Mouse (Mus musculus): ENCODE results near the gene Zfp866.
A peak's percentile ranks its signal among the peaks of the same experiment; 100 is the strongest.

Zfp866 gene

DNA sequence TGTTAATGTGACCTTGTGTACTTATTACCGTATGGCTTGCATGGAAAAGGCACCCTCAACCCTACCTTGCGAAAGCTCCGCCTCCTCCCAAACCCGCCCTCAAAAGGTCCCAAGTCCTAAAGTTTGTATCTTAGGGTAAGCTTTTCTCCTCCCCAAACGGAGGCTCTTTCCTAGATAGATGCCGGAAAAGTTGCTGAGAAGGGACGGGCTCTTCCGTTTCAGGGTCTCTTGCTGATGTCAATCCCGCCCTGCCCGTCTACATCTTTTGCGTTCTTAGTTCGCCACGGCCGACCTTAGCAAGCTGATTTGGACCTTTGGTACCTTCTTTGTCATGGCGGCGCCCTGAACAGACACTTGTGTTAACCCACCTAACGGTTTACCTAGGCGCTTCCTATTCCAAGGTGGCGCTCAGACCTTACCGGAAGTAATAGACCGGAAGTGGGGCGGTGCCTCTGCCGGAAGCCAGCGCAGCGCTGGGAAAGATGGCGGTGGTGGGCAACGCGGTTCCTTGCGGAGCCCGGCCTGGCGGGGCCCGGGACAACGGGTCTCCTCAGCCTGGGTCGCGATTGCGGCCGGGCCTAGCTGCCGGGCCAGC, at the start of gene Zfp866, which contains the start of gene Atp13a1:
Gene Zfp866, minus strand, starts transcription at position 406 of the 595 bp plus-strand sequence.
Gene Atp13a1, plus strand, starts transcription at position 391 of the 595 bp plus-strand sequence.
- peak; percentile 92 to 93 for DNase-seq

DNA sequence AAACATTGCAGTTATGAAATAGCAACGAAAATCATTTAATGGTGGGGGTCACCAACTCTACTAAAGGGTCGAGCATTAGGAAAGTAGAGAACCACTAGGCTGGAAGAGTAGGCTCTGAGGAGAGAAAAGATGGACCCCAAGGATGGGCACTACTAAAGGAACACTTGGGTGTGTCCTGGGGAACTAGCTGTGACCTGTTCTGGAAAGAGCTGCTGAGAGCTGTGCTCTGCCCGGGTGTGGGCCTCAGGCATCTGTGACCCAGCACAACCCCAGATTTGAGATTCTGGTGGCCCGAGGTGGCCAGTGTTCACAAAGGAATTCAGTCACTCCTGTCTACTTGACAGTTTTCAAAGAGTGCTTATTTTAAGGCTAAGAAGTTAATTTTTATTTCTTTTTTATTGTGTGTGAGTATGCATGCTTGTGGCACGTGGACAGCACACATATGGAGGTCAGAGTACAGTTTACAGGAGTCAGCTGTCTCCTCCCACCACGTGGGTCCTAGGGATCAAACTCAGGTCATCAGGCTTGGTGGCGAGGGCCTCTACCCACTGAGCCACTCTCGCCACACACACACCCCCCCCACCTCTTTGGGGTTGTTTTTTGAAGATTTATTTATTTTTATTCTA, 46.2 kb upstream of the Zfp866 start:
- peak; percentile 67 to 84 for DNase-seq

DNA sequence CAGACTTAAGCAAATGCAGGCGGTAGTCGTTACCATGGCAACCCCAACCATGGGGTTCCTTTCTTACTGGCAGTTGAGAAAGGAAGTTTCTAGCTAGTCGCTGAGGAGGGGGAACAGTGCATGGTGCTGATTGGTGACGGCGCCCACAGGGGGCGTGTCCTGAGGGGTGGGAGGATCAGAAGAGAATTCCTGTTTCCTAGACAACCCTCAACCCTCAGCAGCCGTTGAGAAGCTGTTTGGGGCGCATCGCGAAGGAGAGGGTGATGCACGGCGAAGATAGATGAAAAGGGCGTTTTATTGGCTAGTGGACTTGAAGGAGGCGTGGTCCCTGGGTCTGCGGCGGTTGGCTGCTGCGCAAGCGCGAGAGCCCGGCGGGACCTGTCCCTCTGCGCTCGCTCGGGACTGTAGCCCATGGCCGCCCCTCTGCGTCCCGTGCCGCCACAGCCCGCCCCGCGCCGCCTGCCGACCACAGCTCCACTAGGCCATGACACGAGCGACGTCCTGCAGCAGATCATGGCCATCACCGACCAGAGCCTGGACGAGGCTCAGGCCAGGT, 41.4 kb upstream of the Zfp866 start, which contains the start of gene Pbx4:
Gene Pbx4, plus strand, starts transcription at position 194 of the 556 bp plus-strand sequence.
- peak; percentile 78 to 89 for DNase-seq

DNA sequence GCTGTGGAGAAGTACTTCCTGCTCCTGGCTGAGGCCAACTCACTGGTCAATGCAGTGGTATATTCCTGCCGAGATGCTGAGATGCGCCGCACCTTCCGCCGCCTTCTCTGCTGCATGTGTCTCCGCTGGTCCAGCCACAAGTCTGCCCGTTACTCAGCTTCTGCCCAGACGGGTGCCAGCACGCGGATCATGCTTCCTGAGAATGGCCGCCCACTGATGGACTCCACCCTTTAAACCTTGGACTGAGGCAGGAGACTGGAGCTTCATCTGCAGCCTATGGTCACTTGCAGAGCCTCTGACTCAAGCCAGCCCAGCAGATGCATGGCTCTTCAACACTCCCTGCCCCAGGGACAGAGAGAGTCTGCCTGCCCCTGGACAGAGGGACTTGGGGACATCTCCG, 35.4 kb upstream of the Zfp866 start:
- DNase-seq: peak; percentile 45 to 75

GRCm38 (mm10) chr8:69822386-69823191, 31.6 kb upstream of the Zfp866 start, which contains the start of gene Lpar2:
Lpar2 (plus strand) TSS chr8:69822429.
- DNase-seq: peak; percentile 85 to 93

GRCm38 (mm10) chr8:69821971-69822385, 31.0 kb upstream of the Zfp866 start:
- DNase-seq: peak; percentile 66 to 87

GRCm38 (mm10) chr8:69820466-69820865, 29.5 kb upstream of the Zfp866 start:
- DNase-seq: peak; percentile 73 to 91

GRCm38 (mm10) chr8:69815396-69815795, 24.4 kb upstream of the Zfp866 start:
- peak; percentile 58 to 71 for DNase-seq

- DNase-seq: no peak
Observed at GRCm38 (mm10) chr8:69814881-69815280, 23.9 kb upstream of the Zfp866 start.

GRCm38 (mm10) chr8:69809820-69810219, 18.8 kb upstream of the Zfp866 start:
- DNase-seq: no peak

DNA sequence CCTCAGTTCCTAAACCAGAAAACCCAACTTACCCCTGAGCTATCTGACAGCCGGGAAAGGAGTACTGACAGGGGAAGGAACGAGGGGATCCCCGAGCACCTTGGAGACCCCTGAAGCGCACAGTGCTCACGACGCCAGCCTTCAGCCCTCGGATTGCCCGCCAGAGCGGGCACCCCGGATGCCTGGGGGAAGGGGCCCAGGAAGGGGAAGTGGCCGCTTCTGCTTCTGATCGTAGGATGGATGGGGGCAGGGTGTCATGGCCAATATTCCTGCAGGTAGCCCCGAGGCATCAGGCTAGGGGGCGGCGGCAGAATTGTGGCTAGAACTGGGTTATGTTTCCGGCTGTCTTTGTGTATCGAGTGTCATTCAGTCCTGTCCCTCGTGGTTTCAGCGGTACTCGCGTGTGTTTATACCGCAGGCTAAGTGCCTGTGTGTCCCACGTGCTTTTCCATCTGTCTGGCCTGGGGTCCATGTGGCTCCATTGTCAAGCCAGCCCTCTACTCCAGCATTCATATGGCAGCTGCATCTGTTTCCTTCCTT, 18.0 kb upstream of the Zfp866 start:
- DNase-seq: peak in 1 of 2 experiments; percentile 51

DNA sequence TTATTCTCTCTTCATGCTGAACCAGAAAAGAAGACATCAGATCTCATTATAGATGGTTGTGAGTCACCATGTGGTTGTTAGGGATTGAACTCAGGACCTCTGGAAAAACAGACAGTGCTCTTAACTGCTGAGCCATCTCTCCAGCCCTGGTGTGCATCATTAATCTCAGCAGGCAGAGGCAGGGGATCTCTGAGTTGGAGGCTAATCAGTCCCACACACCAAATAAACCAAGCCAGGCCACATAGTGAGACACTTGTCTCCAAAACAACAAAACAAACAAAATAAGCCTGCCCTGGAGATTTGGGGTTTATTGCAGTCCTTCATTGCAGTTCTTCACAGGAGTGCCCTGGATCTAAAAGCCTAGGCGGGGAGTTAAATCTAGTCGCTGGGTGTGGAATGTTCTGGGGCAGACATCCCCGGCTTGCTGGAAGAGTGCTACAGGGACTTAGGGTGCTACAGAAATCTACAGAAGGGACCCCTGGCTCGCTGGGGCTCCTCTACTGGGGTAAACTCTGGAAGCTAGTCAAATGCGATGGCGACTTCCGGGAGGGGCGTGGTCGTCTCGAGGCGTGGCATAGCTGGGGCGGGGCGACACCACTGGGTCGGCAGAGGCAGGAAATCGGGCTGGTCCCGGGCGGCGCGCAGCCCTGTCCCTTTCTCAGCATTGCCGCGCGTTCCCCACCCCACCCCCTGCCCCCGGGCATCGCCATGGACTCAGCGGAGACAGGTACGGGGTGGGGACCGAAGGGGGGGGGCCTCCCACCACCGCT, 17.3 kb upstream of the Zfp866 start, which contains the start of gene Gmip:
Gene Gmip, plus strand, starts transcription at position 586 of the 770 bp plus-strand sequence.
- DNase-seq: peak; percentile 89

DNA sequence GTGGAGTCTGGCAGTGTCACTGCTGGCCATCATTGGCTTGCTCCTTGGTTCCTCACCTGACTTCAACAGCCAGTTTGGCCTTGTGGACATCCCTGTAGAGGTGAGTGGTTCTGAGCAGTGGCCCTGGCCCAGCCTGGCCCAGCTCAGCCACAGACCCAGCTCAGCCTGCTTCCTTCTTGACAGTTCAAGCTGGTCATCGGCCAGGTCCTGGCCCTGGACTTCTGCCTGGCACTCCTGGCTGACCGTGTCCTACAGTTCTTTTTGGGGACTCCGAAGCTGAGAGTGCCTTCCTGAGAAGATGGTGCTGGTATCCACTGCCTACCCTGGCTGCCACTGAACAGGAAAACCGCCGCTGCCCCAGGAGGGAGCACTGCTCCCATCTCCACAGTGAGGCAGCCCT, 16.3 kb upstream of the Zfp866 start:
- peak in 1 of 2 experiments; percentile 34 for DNase-seq

GRCm38 (mm10) chr8:69805491-69805890, 14.5 kb upstream of the Zfp866 start:
- DNase-seq: peak in 1 of 2 experiments; percentile 26

DNA sequence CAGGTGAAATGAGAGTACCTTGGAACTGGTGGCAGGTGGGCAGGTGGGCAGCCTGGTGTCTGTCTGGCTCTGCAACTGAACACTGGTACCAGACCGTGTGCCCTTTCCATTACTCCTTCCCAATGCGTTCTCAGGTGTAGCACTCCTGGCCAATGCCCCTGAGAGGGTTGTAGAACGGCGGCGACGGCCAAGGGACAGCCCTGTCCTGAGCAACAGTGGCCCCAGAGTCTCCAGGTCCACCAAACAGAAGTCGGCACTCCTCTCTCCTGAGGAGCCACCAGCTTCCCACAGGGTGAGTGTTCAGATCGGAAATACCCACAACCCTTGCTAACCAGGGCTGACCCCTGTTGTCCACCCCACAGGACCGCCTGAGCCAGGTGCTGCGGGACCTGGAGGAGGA, 14.1 kb upstream of the Zfp866 start:
- DNase-seq: peak in 1 of 2 experiments; percentile 19

DNA sequence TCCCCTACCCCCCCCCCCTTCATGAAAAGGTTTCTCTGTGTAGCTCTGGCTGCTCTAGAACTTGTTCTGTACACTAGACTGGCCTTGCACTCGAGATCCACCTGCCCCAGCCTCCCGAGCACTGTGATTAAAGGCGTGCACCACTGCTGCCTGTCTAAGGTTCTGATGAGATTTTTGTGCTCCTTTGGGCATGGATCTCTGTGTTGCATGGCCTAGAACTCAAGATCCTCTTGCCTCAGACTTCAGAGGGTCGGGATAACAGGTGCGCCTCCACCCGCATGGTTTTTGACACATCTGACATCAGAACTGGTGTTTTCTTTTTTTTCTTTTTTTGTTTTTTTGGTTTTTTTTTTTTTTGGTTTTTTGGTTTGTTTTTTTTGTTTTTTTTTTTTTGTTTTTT, 13.6 kb upstream of the Zfp866 start:
- peak in 1 of 2 experiments; percentile 16 for DNase-seq

GRCm38 (mm10) chr8:69803366-69803765, 12.4 kb upstream of the Zfp866 start:
- DNase-seq: peak in 1 of 2 experiments; percentile 35

DNA sequence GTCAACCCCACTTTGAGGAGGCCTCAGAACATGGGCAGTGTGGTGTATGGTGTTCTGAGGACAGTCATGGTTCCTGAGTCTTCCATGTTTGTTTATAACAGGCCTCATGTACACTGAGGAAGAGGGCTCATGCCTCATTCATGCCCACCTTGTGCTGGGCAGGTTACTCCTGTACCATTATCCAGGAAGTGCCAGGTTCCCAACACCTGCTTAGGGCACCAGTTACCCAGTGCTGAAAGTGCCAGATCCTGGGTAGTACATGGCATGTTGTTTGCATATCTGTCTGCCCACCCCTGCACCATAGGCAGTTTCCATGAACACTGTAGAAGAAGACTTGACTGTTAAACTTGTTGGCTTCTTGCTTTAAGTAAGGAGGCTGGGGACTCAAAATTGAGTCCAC, 11.2 kb upstream of the Zfp866 start:
- no peak for DNase-seq

- no peak for DNase-seq
Observed at GRCm38 (mm10) chr8:69801796-69802195, 10.8 kb upstream of the Zfp866 start.

GRCm38 (mm10) chr8:69799946-69800345, 9.0 kb upstream of the Zfp866 start:
- DNase-seq: no peak

GRCm38 (mm10) chr8:69799261-69799660, 8.3 kb upstream of the Zfp866 start:
- peak in 1 of 2 experiments; percentile 31 for DNase-seq

DNA sequence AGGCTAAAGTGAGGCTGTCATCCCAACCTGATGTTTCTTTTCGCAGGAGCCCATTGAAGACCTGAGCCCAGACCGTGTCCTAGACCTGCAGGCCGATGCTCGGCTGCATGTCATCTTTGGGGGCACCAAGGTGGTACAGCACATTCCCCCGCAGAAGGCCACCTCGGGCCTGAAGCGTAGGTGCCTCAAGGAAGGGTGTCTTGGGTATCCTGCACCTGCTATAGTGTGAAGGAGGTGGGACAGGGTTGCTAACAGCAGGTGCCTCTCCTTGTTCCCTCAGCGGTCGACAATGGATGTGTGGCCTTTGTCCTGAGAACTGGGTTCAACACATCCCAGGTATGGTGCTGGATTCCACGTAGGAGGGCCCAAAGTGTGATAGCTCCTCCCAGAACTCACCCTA, 6.7 kb upstream of the Zfp866 start:
- peak in 1 of 2 experiments; percentile 28 for DNase-seq
